Mouse (Mus musculus) ES-Bruce4 (cell line): ENCODE measurements at regions not wholly inside any gene's neighbourhood (a gene's known extent, or its start where the extent isn't known, plus 50 kb on each side); places are given as distances from the start of the nearest gene placed in this dataset.

ENCODE experiments used
- H3K27ac ChIP-seq: 2 replicates; pipeline ENCODE4 v1.5.1; 2012; ENCODE audit warnings: low read length, inconsistent platforms; ENCODE audit not compliant: insufficient read depth
- H3K27me3 ChIP-seq: 2 replicates; pipeline ENCODE4 v1.6.1; 2012; ENCODE audit warnings: mild to moderate bottlenecking, low read length, inconsistent platforms; ENCODE audit not compliant: control insufficient read depth, poor library complexity, insufficient read depth, severe bottlenecking
- H3K36me3 ChIP-seq: 2 replicates; pipeline ENCODE4 v1.6.1; 2012; ENCODE audit warnings: inconsistent platforms, mild to moderate bottlenecking, low read length, moderate library complexity; ENCODE audit not compliant: control insufficient read depth, poor library complexity, insufficient read depth, severe bottlenecking
- H3K4me1 ChIP-seq: one replicate; pipeline ENCODE4 v1.8.1; 2011; ENCODE audit warnings: low read length; ENCODE audit not compliant: control insufficient read depth, insufficient read depth
- H3K4me3 ChIP-seq: 2 replicates; pipeline ENCODE4 v1.5.1; 2011; ENCODE audit warnings: low read depth, mild to moderate bottlenecking, low read length
- H3K9ac ChIP-seq: 2 replicates; pipeline ENCODE4 v1.6.1; 2012; ENCODE audit warnings: low read depth, mild to moderate bottlenecking, inconsistent platforms; ENCODE audit not compliant: poor library complexity, severe bottlenecking
- H3K9me3 ChIP-seq: replicated peaks from 2 replicates; pipeline ENCODE4 v1.6.1; 2012; ENCODE audit warnings: mild to moderate bottlenecking, low read length, inconsistent platforms; ENCODE audit not compliant: control insufficient read depth, poor library complexity, insufficient read depth, severe bottlenecking
- CTCF ChIP-seq: IDR thresholded peaks from one replicate; pipeline ENCODE4 v1.8.1; 2011; ENCODE audit warnings: low read depth, low read length
- EP300 ChIP-seq: IDR thresholded peaks from 2 replicates; pipeline ENCODE4 v1.6.1; 2011; ENCODE audit warnings: low read depth, low read length; ENCODE audit not compliant: insufficient read depth
- POLR2A ChIP-seq: IDR thresholded peaks from one replicate; pipeline ENCODE4 v1.8.1; 2011; ENCODE audit warnings: low read length; ENCODE audit not compliant: insufficient read depth

DNA sequence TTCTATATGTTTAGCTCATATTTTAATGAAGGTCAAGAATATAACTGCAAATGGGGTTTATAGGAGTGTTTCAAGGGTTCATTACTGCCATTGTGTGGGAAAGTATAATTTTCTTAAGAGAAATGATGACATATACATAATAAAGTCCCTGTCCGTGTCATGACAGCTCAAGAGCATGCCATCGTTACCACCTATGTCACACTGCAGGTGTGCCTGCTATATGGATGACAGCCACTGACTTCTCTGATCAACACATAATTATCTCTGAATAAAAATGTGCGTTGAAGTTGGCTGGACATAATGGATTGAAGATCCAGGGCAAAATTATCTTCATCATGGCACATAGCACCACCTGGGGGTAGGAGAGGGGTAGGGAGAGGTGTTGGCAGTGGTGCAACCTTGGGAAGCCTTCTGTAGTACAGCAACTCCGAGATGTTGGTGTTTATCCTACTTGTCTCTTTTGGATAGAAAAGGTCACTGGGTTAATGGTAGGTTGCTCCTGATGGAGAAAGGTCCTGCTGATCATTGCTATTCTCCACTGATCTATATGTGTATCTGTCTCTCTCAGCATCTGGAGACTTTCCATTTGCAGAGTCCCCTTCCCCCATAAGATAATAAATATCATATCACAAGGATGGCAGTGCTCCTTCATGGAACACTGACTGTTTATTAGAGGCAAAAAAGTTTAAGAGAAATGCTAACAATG lies 291.4 kb downstream of the Tfec start:
- Histone ChIP-seq H3K27me3 (no peaks in the 10 kb centered on the region), H3K4me1 (no peaks in the 10 kb centered on the region), H3K9me3 (peaks cover 7% of the 10 kb centered on the region; the same call in 1 of the 2 replicates), H3K4me3 (no peak overlapping the region), H3K36me3 (no peaks in the 10 kb centered on the region), H3K27ac (no peak overlapping the region), H3K9ac (no peak overlapping the region)
- TF ChIP-seq EP300 (no peak), POLR2A (no peak), CTCF (no peak)

DNA sequence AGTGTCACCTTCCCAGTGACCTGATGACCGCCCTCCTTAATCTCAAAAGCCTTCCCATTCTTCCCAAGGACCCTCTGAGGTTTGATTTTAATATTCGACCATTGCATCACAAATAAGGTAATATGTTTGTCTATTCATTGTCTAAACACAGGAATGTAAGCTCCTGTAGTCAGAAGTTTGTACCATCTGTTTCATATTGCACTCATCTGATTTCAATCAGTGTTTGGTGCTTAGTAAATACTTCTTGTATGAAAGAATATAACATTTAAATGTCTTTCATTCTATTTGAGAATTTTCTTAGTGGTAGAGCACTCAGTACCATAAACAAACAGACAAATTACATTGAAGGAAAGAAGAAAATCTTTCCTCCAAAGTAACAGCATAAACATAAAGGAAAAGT lies 305.8 kb downstream of the Tfec start:
- no peak overlapping the region for H3K9ac ChIP-seq
- no peak overlapping the region for H3K4me3 ChIP-seq
- no peaks in the 10 kb centered on the region for H3K4me1 ChIP-seq
- H3K36me3 ChIP-seq, result no peaks in the 10 kb centered on the region
- H3K27me3 ChIP-seq, result no peaks in the 10 kb centered on the region
- H3K9me3 ChIP-seq, result no peaks in the 10 kb centered on the region
- TF ChIP-seq POLR2A, result no peak
- TF ChIP-seq EP300, result no peak
- no peak for TF ChIP-seq CTCF
- H3K27ac ChIP-seq, result no peak overlapping the region

DNA sequence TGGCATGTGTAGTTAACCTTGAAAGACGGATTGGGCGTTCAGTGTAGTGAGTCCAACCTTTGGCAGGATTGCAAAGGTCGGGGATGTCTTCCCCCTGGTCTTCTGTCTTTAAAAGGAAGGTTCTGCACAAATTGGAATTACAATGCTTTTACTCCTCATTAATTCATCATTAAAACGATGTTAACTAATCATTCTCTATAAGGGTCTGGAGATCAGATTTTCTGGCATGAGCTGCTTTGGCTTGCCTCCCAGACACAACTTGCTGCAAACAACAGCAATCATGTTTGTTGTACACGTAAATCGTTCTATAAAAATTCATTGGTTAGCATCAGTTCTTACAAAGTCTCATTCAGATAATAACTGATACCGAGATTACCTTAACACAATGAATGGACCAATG lies 315.9 kb downstream of the Tfec start:
- Histone ChIP-seq H3K36me3 (no peaks in the 10 kb centered on the region), H3K27ac (no peak overlapping the region), H3K4me1 (no peaks in the 10 kb centered on the region), H3K9me3 (no peaks in the 10 kb centered on the region), H3K9ac (no peak overlapping the region), H3K27me3 (no peaks in the 10 kb centered on the region), H3K4me3 (no peak overlapping the region)
- TF ChIP-seq POLR2A (no peak), CTCF (no peak), EP300 (no peak)

DNA sequence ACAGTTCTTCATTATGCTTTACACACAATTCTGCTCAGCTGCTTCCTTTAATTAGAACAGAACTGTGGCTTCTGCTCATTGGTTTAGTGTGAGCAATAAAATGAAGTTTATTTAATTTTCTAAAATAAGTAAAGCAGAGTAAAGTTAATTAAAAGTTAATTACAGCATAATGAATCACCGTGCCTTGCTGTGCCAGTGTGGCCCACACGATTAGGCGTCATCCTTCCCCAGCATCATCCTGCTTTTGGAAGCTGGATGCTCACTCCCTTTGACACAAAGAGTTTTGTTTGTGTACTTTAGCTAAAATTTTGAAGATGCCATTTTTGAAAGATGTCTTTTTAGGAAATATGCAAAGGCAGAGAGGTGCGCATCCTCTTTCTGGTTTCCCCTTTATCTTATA lies 316.4 kb downstream of the Tfec start:
- TF ChIP-seq EP300, result no peak
- no peak for TF ChIP-seq CTCF
- TF ChIP-seq POLR2A, result no peak
- Histone ChIP-seq H3K4me1 (no peaks in the 10 kb centered on the region), H3K27me3 (no peaks in the 10 kb centered on the region), H3K36me3 (no peaks in the 10 kb centered on the region), H3K27ac (no peak overlapping the region), H3K9ac (no peak overlapping the region), H3K4me3 (no peak overlapping the region), H3K9me3 (no peaks in the 10 kb centered on the region)

DNA sequence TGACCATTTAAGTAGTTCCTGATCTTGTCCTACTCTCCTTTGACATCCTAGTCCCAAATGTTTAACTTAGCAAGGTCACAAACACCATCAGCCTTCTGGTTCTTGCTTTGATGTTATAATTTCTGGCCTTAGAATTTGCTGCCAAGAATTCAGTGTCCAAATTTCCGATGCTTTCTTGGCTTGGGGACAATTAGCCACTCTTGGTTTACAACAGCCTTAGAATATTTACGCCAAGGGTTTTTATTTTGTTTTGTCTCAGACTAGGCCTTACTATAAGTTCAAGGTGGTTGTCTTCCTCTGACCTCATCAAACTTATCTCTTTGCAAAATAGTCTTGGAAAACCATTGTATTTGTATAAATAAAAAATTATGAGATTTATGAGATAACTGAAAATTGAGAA lies 322.4 kb downstream of the Tfec start:
- H3K27me3 ChIP-seq, result no peaks in the 10 kb centered on the region
- no peaks in the 10 kb centered on the region for H3K4me1 ChIP-seq
- TF ChIP-seq EP300, result no peak
- TF ChIP-seq CTCF, result no peak
- TF ChIP-seq POLR2A, result no peak
- no peaks in the 10 kb centered on the region for H3K36me3 ChIP-seq
- H3K4me3 ChIP-seq, result no peak overlapping the region
- no peak overlapping the region for H3K27ac ChIP-seq
- H3K9ac ChIP-seq, result no peak overlapping the region
- H3K9me3 ChIP-seq, result no peaks in the 10 kb centered on the region

DNA sequence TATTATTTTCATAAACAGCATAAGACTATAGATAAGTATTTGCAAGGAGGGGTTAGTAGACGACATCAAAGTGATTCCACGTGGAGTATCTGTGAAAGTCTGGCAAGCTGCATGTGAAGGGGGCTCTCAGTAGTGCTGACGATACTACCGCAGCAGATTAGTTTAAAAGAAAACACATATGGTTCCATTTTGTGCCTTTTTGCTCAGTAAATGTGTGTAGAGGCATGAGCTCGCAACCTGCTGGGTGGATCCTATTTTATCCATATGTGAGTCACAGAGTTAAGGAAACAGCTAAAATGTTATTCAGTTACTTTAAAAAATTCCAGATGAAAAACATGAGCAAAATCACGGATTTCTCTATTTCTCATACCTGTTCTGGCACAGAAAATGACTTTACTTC lies 325.4 kb downstream of the Tfec start:
- H3K27me3 ChIP-seq, result no peaks in the 10 kb centered on the region
- TF ChIP-seq POLR2A, result no peak
- TF ChIP-seq CTCF, result no peak
- no peak overlapping the region for H3K27ac ChIP-seq
- H3K4me1 ChIP-seq, result no peaks in the 10 kb centered on the region
- no peaks in the 10 kb centered on the region for H3K9me3 ChIP-seq
- H3K4me3 ChIP-seq, result no peak overlapping the region
- no peaks in the 10 kb centered on the region for H3K36me3 ChIP-seq
- H3K9ac ChIP-seq, result no peak overlapping the region
